Mouse (Mus musculus) brain, adult 2 months (tissue): ENCODE measurements around the gene Il22ra1.

Experiments
- DNase-seq: peaks from one replicate; pipeline ENCODE4 v3.0.0; 2011; ENCODE audit warnings: low read depth, low spot score

Il22ra1 gene

GRCm38 (mm10) chr4:135770611-135771305, 42.8 kb downstream of the Il22ra1 start:
- no peak for DNase-seq

- DNase-seq = no peak
Measured at GRCm38 (mm10) chr4:135771592-135771991, 43.6 kb downstream of the Il22ra1 start.

- DNase-seq = no peak
Measured at GRCm38 (mm10) chr4:135772671-135773070, 44.7 kb downstream of the Il22ra1 start.

- no peak for DNase-seq
Measured at GRCm38 (mm10) chr4:135774496-135774895, 46.5 kb downstream of the Il22ra1 start.

GRCm38 (mm10) chr4:135776850-135777249, 48.9 kb downstream of the Il22ra1 start:
- DNase-seq = no peak

- no peak for DNase-seq
Measured at GRCm38 (mm10) chr4:135779661-135780060, 51.7 kb downstream of the Il22ra1 start.

- no peak for DNase-seq
Measured at GRCm38 (mm10) chr4:135780255-135780654, 52.3 kb downstream of the Il22ra1 start.

GRCm38 (mm10) chr4:135781304-135781703, 53.3 kb downstream of the Il22ra1 start:
- DNase-seq = peak; percentile 37

- DNase-seq = no peak
Measured at GRCm38 (mm10) chr4:135786581-135786980, 58.6 kb downstream of the Il22ra1 start.

- DNase-seq = no peak
Measured at GRCm38 (mm10) chr4:135787271-135787670, 59.3 kb downstream of the Il22ra1 start.

- DNase-seq = no peak
Measured at GRCm38 (mm10) chr4:135789135-135789534, 61.2 kb downstream of the Il22ra1 start.

GRCm38 (mm10) chr4:135792821-135793220, 64.8 kb downstream of the Il22ra1 start:
- DNase-seq = no peak

GRCm38 (mm10) chr4:135797931-135798330, 70.0 kb downstream of the Il22ra1 start:
- DNase-seq = peak; percentile 10

GRCm38 (mm10) chr4:135801543-135801942, 73.6 kb downstream of the Il22ra1 start:
- DNase-seq = peak; percentile 85
